ENCODE assay signal across 19 mouse cellular contexts in the genomic region with DNA sequence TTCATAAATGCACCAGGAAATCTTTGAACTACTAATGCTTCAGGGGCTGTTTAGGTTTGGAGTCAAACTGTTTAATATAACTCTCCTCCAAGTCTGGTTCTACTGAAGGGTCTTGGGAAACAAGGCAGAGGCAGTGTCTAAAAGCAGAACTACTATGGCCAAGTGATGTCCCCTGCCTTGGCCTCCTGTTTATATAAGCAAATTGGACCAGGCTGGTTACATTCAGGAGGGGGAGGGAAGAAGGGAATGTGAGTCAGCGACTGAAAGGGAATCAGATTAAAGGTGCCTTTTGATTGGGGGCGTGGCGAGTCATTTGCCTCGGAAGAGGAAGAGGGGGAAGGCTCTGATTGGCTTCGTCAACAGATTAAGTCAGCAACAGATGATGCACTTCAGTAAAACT.
A peak's percentile ranks its signal among the peaks of the same experiment; 100 is the strongest.
DNase-seq lines count a peak whose midpoint lies in the region; ATAC-seq lines count a peak whose summit lies in the region.
"Had no signal": no experiment of that assay in that cellular context is flagged by ENCODE, and none has a peak within 500 bp of the region (broad histone marks: within the 10 kb centered on the region; RNA-seq: fewer than 3 reads in every experiment).

No protein-coding gene starts in this region.

- H3K27ac ChIP-seq in intestine, embryonic 15.5 days, result no peak overlapping the region
- H3K27ac ChIP-seq in intestine, embryonic 16.5 days (ENCODE audit: low read length), result no peak overlapping the region
- H3K27ac ChIP-seq: hindbrain, embryonic 14.5 days; neural tube, embryonic 15.5 days had no signal

- peak; percentile 63 for ATAC-seq in intestine, embryonic 15.5 days
- no peak for ATAC-seq in intestine, embryonic 16.5 days
- ATAC-seq: forebrain, postnatal 0 days; midbrain, embryonic 16.5 days; Patski had no signal

- H3K9me3 ChIP-seq in intestine, embryonic 15.5 days, result no peaks in the 10 kb centered on the region
- H3K9me3 ChIP-seq in intestine, embryonic 16.5 days (ENCODE audit: control insufficient read depth, low read length), result peaks cover 2% of the 10 kb centered on the region; the same call in 1 of the 2 replicates
- H3K9me3 ChIP-seq: heart, embryonic 10.5 days; neural tube, embryonic 15.5 days had no signal

- no peak overlapping the region for H3K9ac ChIP-seq in intestine, embryonic 15.5 days
- H3K9ac ChIP-seq in intestine, embryonic 16.5 days (ENCODE audit: low read depth, low read length), result no peak overlapping the region
- H3K9ac ChIP-seq: forebrain, postnatal 0 days; hindbrain, embryonic 14.5 days; neural tube, embryonic 15.5 days had no signal

- H3K27me3 ChIP-seq in intestine, embryonic 15.5 days (replicated peaks), result no peaks in the 10 kb centered on the region
- H3K27me3 ChIP-seq in intestine, embryonic 16.5 days (replicated peaks; ENCODE audit: control insufficient read depth, insufficient read depth, low read length), result no peaks in the 10 kb centered on the region

- WGBS in intestine, embryonic 15.5 days, result 7% methylated on average over 5 of the region's 5 CpGs
- WGBS in intestine, embryonic 16.5 days, result 15% methylated on average over 5 of the region's 5 CpGs

- intact Hi-C loops in gastrocnemius, postnatal 36 days (cut with DNase I), result no loop called here

- H3K4me2 ChIP-seq in intestine, embryonic 15.5 days (replicated peaks), result no peak overlapping the region
- no peak overlapping the region for H3K4me2 ChIP-seq in intestine, embryonic 16.5 days (ENCODE audit: low read depth, low read length)
- H3K4me2 ChIP-seq: hindbrain, embryonic 14.5 days; liver, embryonic 11.5 days; neural tube, embryonic 15.5 days had no signal

- no peak overlapping the region for H3K4me3 ChIP-seq in intestine, embryonic 15.5 days (replicated peaks)
- no peak overlapping the region for H3K4me3 ChIP-seq in intestine, embryonic 16.5 days (ENCODE audit: low read length)
- H3K4me3 ChIP-seq: erythroblast, embryonic 14.5 days; heart, embryonic 10.5 days; neural tube, embryonic 15.5 days had no signal

- H3K36me3 ChIP-seq in intestine, embryonic 15.5 days, result no peaks in the 10 kb centered on the region
- no peaks in the 10 kb centered on the region for H3K36me3 ChIP-seq in intestine, embryonic 16.5 days (ENCODE audit: control insufficient read depth, insufficient read depth, low read length)
- H3K36me3 ChIP-seq: neural tube, embryonic 15.5 days had no signal

- DNase-seq in lung, postnatal 36 days, result peak; percentile 2
- DNase-seq in lung, postnatal 25 days (ENCODE audit: low spot score), result no peak
- DNase-seq in embryo, embryonic 9.5 days (ENCODE audit: extremely low spot score), result peak; percentile 45
- no peak for DNase-seq in gastrocnemius, postnatal 36 days
- DNase-seq in right cerebral cortex, postnatal 4 days, result no peak
- DNase-seq: forebrain, postnatal 0 days; kidney, adult 11 months; lung, postnatal 14 days; spleen, adult 18-20 months; thymus, postnatal 4 days had no signal

- H3K4me1 ChIP-seq in intestine, embryonic 15.5 days (replicated peaks), result peaks cover 9% of the 10 kb centered on the region; the same call in 1 of the 2 replicates
- peaks cover 7% of the 10 kb centered on the region for H3K4me1 ChIP-seq in intestine, embryonic 16.5 days (ENCODE audit: control insufficient read depth, insufficient read depth, low read length)

Comparison
In these comparisons a context has a peak if more than half of its experiments do, and no peak if none do; other contexts are left out.
1. DNase-seq: peak in lung, postnatal 36 days (single experiment) and embryo, embryonic 9.5 days (single experiment); none in lung, postnatal 25 days (single experiment), gastrocnemius, postnatal 36 days (0 of 2) and right cerebral cortex, postnatal 4 days (single experiment).